ENCODE assay signal across 8 mouse cellular contexts in genomic region chr14:78536281-78537165, GRCm38 (mm10). TPM values are rescaled to one million over a fixed set of nuclear protein-coding genes. Genes with fewer than 3 reads are reported as not detected.
DNase-seq lines count a peak whose midpoint lies in the region; ATAC-seq lines count a peak whose summit lies in the region.

Akap11 (minus strand) TSS chr14:78536808.

- peaks cover 23% of the 10 kb centered on the region for H3K4me1 ChIP-seq in hindbrain, embryonic 10.5 days (replicated peaks)

- no peaks in the 10 kb centered on the region for H3K9me3 ChIP-seq in hindbrain, embryonic 10.5 days

- no peaks in the 10 kb centered on the region for H3K27me3 ChIP-seq in hindbrain, embryonic 10.5 days (ENCODE audit: insufficient read depth, poor library complexity, severe bottlenecking)

- H3K36me3 ChIP-seq in hindbrain, embryonic 10.5 days, result no peaks in the 10 kb centered on the region

- peak; percentile 80 for DNase-seq in MEL-GATA-1-ER (ENCODE audit: extremely low read depth, low read depth)
- DNase-seq in cerebellum, adult 8-10 months, result peak; percentile 93
- peak; percentile 96 for DNase-seq in hindbrain, embryonic 10.5 days (ENCODE audit: low spot score)
- DNase-seq in layer of hippocampus, postnatal 10 days (ENCODE audit: low spot score in 2 of 2), result peak; percentile 91 to 95
- DNase-seq in lung, postnatal 10 days, result peak; percentile 97
- peak; percentile 93 for DNase-seq in ovary, postnatal 36 days (ENCODE audit: low spot score)
- DNase-seq in thymus, postnatal 25 days, result peak; percentile 91

- under 1% methylated on average over 82 of the region's 82 CpGs for WGBS in hindbrain, embryonic 10.5 days

- peak; percentile 89 for ATAC-seq in frontal cortex, adult (ENCODE audit: low TSS enrichment)

- peak within 1 kb of the TSS; percentile 98 for H3K27ac ChIP-seq in hindbrain, embryonic 10.5 days

- H3K4me3 ChIP-seq in hindbrain, embryonic 10.5 days, result peak within 1 kb of the TSS; percentile 87

RNA-seq across cellular contexts. Expression of gene Akap11, which starts in this region (rescaled TPM):
- 16.3 and 18.5 TPM in 2 replicates for polyA plus RNA-seq in hindbrain, embryonic 10.5 days (2016; fragmentation: Nextera tagmentation; extraction: Ambion mirVana)
- 100 to 1,000 TPM; 155 to 162 TPM for total RNA-seq in layer of hippocampus, postnatal 10 days (2021)

Comparison
In these comparisons a context has a peak if more than half of its experiments do, and no peak if none do; other contexts are left out.
1. Peak in every context shown above with its lines: DNase-seq, ATAC-seq, H3K4me3 ChIP-seq and H3K27ac ChIP-seq.